Mouse (Mus musculus) fibroblast of lung, adult 2 months (primary cell): Measurements from ENCODE around the gene Prph.

Source experiments
- DNase-seq: peaks from one replicate; pipeline ENCODE4 v3.0.0-alpha.2; 2011; ENCODE audit warnings: low read depth

Gene Prph

DNA sequence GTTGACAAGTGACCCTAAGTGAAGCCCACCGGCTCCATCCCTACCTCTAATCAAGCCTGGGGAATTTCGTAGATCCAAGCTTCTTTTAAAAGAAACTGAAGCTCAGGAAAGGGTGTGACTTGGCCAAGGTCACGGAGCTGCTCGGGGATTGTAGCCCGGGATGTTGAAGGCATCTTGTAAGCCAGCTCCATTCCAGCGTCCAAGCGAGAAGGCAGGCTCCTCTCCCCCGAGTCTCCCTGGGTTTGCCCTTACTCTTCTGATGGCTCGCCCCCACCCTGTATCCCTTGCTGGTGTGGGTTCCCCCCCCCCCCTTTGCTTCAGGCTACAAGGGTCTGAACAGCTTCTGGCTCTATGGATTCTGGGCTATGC, 43.5 kb downstream of the Prph start:
- no peak for DNase-seq

DNA sequence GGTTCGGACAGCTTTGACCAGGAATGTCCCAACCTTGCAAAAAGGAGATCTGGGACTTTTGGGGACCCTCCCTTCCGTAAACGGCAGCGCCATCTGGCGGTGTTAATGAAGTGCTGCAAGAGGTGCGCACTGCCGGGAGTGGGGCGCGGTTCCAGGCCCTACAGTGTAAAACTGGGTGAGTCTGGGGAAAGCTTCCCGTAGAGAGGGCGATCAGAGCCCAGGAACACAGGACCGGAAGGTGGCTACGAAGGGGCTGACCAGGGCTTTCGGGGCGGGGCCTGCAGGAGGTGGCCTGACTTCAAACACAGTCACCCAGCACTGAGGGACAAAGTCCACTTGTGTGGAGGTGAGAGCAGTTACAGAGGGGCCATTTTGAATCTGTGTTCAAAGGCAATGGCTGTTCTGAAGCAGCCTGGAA, 44.2 kb downstream of the Prph start:
- DNase-seq, result no peak

DNA sequence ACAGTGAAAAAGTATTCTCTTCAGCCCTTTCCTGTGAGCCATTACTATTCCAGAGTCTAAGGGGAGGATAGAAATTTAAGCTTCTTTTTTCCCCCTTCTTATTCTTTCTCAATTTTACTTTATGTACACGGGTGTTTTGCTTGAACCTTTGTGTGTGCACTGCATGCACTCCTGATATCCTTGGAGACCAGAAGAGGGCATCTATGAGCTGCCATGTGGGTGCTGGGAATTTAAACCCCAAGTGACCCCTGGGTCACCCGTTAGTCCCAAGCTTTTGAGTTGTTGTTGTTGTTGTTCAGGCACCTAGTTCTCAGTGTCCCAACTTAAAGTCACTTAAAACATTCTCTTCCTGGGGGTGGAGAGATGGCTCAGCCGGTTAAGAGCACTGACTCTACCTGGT, 45.0 kb downstream of the Prph start:
- no peak for DNase-seq

DNA sequence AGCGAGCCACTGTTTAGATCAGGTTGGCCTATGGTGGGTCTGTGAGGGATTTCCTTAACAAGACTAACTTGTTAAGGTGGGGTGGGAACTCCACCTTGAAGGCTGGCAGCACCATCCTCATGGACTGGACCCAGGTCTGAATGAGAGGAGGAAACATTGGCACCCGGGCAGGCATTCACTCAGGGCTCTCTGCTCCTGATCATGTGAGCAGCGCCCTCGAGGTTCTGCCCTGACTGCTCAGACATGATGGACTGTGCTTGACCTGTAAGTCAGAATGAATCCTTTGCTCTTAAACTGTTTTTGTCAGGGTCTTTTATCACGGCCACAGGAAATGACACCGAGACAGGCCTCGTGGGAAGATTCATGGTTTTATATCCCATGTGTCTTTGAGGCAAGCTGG, 50.3 kb downstream of the Prph start:
- no peak for DNase-seq

DNA sequence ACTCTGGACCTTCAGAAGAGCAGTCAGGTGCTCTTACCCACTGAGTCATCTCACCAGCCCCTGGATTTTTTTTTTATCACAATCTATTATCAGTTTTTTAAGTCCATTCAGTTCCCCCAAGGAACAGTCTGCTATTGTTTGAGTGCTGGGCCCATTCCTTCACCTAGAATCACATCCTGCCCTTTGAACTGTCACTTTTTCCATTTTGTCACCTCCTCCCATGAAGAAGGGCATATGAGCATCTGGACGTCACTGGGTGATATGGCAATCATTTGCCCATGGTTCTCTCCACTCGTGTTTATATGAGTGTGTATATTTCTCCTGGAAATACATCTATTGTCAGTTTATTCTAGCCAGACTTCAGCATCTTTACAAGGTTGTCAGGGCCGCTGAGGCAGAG, 52.9 kb downstream of the Prph start:
- DNase-seq, result no peak
